Mouse (Mus musculus) lung, embryonic 14.5 days (tissue): Measurements from ENCODE around the gene Zfp622. TPM values are rescaled to one million over a fixed set of nuclear protein-coding genes. Genes with fewer than 3 reads are reported as not detected.

Source experiments
- ATAC-seq: fragments of 200-750 bp; cut with Nextera tagmentation; 2 replicates; pipeline ENCODE4 v1.8.0; 2017; ENCODE audit warnings: mild to moderate bottlenecking, moderate TSS enrichment, moderate library complexity; ENCODE audit not compliant: insufficient read depth
- DNase-seq: peaks from one replicate; pipeline ENCODE4 v3.0.0-alpha.2; 2015
- H3K27ac ChIP-seq: fragments of 300-500 bp; sonication (generic); 2 replicates; pipeline ENCODE4 v1.5.1; 2014; ENCODE audit warnings: low read depth, mild to moderate bottlenecking, moderate library complexity
- H3K27me3 ChIP-seq: fragments of 300-500 bp; sonication (generic); 2 replicates; pipeline ENCODE4 v1.6.1; 2014; ENCODE audit warnings: low read length, control low read depth; ENCODE audit not compliant: insufficient read depth
- H3K36me3 ChIP-seq: fragments of 300-500 bp; sonication (generic); 2 replicates; pipeline ENCODE4 v1.6.1; 2014; ENCODE audit warnings: control low read depth; ENCODE audit not compliant: insufficient read depth
- H3K4me1 ChIP-seq: fragments of 300-500 bp; sonication (generic); 2 replicates; pipeline ENCODE4 v1.6.1; 2014; ENCODE audit warnings: antibody characterized with exemption, control low read depth; ENCODE audit not compliant: insufficient read depth
- H3K4me2 ChIP-seq: fragments of 300-500 bp; sonication (generic); 2 replicates; pipeline ENCODE4 v1.6.1; 2014; ENCODE audit warnings: mild to moderate bottlenecking
- H3K4me3 ChIP-seq: fragments of 300-500 bp; sonication (generic); 2 replicates; pipeline ENCODE4 v1.5.1; 2014; ENCODE audit warnings: low read depth, low read length
- H3K9ac ChIP-seq: fragments of 300-500 bp; sonication (generic); 2 replicates; pipeline ENCODE4 v1.6.1; 2014
- H3K9me3 ChIP-seq: fragments of 300-500 bp; sonication (generic); 2 replicates; pipeline ENCODE4 v1.6.1; 2016; ENCODE audit warnings: low read depth, low read length, control low read depth
- CTCF ChIP-seq: IDR thresholded peaks from 2 replicates; pipeline ENCODE4 v1.5.1; 2016; ENCODE audit warnings: antibody characterized with exemption, low read depth
- WGBS: fragments of 180-500 bp; shearing (Covaris S2); extraction: QIAGEN DNeasy Blood & Tissue Kit; methylation state at CpG from one replicate; pipeline ENCODE4 v1.1.7; 2014; 5-methylcytosine and 5-hydroxymethylcytosine counted together
- polyA plus RNA-seq: library from polyadenylated mRNA; unstranded; fragments of >200 nt; fragmentation: Nextera tagmentation; extraction: Ambion mirVana; gene quantifications from 2 replicates; pipeline ENCODE4 v1.2.1, GENCODE M21; 2014

Gene Zfp622
- polyA plus RNA-seq, 1 experiment from 2014 or later, result 28.4 TPM

DNA sequence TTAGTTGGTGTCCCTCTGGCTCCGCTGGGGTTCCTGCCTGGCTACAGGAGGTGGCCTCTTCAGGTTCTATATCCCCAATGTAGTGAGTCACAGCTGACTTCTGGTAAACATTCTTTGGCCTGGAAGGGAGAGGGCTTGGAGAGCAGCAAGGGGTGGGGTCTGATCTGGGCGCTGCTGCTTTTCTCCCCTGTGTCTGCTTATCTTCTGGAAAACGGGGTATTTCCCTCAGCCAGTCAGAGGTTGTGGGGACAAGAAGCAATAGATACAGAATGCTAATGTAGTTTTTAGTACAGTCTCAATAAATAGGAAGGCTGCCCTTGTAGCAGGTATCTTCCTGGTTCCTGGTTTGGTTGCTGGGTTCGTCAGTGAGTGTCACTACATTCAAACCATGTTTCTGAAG lies 33.1 kb upstream of the Zfp622 start:
- ATAC-seq (no peak), DNase-seq (no peak)
- TF ChIP-seq CTCF, result no peak
- Histone ChIP-seq H3K27me3 (no peaks in the 10 kb centered on the region), H3K36me3 (no peaks in the 10 kb centered on the region), H3K9ac (no peak overlapping the region), H3K4me2 (no peak overlapping the region), H3K27ac (no peak overlapping the region), H3K4me3 (no peak overlapping the region), H3K9me3 (no peaks in the 10 kb centered on the region), H3K4me1 (no peaks in the 10 kb centered on the region)
- 69% methylated on average over 4 of the region's 4 CpGs for WGBS

DNA sequence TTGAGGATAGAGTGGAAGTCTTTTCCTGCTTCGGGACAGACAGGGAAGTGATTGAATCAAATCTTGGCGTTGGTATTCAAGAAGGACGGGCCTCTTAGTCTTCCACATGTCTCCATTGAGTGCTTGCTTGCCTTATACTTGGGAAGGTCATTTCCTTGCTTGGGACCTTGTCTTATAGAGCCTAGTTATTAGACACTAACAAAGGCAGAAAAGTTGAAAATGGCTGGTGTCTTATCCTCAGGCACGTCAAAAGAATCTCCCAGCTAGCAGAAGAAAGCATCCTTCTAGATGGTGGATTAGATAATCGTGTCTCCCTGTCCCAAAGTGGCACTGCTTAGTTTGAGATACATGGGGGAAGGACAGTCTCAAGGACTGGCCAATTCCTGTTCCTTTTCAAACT lies 28.2 kb upstream of the Zfp622 start:
- Histone ChIP-seq H3K36me3 (no peaks in the 10 kb centered on the region), H3K4me1 (no peaks in the 10 kb centered on the region), H3K9me3 (no peaks in the 10 kb centered on the region), H3K4me3 (no peak overlapping the region), H3K4me2 (no peak overlapping the region), H3K9ac (no peak overlapping the region), H3K27me3 (no peaks in the 10 kb centered on the region), H3K27ac (no peak overlapping the region)
- no peak for DNase-seq
- TF ChIP-seq CTCF, result no peak
- 54% methylated on average over 5 of the region's 5 CpGs for WGBS
- ATAC-seq, result no peak

DNA sequence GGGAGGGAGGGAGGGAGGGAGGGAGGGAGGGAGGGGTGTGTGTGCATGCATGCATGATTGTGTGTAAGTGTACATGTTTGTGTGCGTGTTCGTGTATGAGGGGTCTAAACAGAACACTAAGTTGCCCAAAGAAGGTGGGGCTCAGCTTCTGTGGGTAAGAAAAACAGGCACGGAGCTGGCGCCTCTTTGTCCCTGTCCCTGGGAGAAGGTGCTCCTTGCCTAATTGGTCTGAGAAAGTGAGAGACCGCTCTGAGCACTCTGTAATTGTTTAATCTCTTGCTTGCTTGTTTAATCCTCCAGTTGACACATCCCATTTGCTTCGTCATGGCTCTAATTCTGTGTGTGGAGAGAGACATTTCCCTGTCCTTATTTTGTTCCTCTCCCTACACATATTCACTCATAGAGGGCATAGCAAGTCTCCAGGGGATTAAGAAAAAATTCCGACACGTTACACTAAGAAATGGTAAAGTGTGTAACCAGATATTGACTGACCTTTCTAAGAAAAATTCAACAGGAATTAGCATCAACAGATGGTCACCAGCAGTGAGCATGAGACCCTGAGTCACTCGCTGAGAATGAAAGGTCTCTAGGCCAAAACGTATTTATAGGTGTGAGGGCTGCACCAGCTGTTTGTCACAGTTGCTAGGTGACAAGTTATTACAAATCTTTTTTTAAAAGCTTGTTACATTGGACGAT lies 27.6 kb upstream of the Zfp622 start:
- Histone ChIP-seq H3K4me2 (no peak overlapping the region), H3K4me1 (no peaks in the 10 kb centered on the region), H3K27me3 (no peaks in the 10 kb centered on the region), H3K27ac (no peak overlapping the region), H3K9ac (no peak overlapping the region), H3K36me3 (no peaks in the 10 kb centered on the region), H3K4me3 (no peak overlapping the region), H3K9me3 (no peaks in the 10 kb centered on the region)
- no peak for ATAC-seq
- DNase-seq, result no peak
- WGBS, result 50% methylated on average over 11 of the region's 11 CpGs
- no peak for TF ChIP-seq CTCF

DNA sequence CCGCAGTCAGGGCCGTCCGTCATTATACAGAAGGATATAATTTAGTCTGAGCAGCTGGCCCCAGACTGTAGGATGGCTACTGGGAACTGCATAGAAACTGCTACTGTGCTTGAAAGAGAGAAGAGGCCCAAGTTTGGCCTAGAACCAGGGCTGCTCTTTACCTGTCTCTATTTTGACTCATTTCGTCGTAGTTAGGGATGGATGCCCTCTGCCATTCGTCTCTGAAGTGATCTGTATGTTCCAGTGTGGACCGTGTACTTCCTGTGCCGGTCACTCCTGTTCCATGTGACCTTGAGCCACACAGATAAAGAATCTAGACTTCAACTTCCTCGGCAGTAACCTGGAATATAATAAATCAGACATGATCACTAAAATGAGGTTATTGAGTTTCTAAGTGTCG lies 26.5 kb upstream of the Zfp622 start:
- no peaks in the 10 kb centered on the region for H3K36me3 ChIP-seq
- H3K4me1 ChIP-seq, result no peaks in the 10 kb centered on the region
- H3K27ac ChIP-seq, result no peak overlapping the region
- no peak overlapping the region for H3K9ac ChIP-seq
- TF ChIP-seq CTCF, result no peak
- no peaks in the 10 kb centered on the region for H3K27me3 ChIP-seq
- DNase-seq (no peak), ATAC-seq (no peak)
- no peaks in the 10 kb centered on the region for H3K9me3 ChIP-seq
- no peak overlapping the region for H3K4me3 ChIP-seq
- 66% methylated on average over 10 of the region's 10 CpGs for WGBS
- no peak overlapping the region for H3K4me2 ChIP-seq

- Histone ChIP-seq H3K9me3 (no peaks in the 10 kb centered on the region), H3K9ac (no peak overlapping the region), H3K4me1 (no peaks in the 10 kb centered on the region), H3K27ac (no peak overlapping the region), H3K27me3 (no peaks in the 10 kb centered on the region), H3K36me3 (no peaks in the 10 kb centered on the region), H3K4me3 (no peak overlapping the region), H3K4me2 (no peak overlapping the region)
- DNase-seq (peak; percentile 85), ATAC-seq (peak; percentile 93)
- TF ChIP-seq CTCF, result peak; percentile 71
- WGBS, result 12% methylated on average over 4 of the region's 5 CpGs
Observed at GRCm38 (mm10) chr15:25959375-25959774, 24.8 kb upstream of the Zfp622 start.

GRCm38 (mm10) chr15:25960231-25960630 lies 23.9 kb upstream of the Zfp622 start:
- Histone ChIP-seq H3K36me3 (no peaks in the 10 kb centered on the region), H3K4me2 (no peak overlapping the region), H3K4me1 (no peaks in the 10 kb centered on the region), H3K4me3 (no peak overlapping the region), H3K9ac (no peak overlapping the region), H3K27ac (no peak overlapping the region), H3K27me3 (no peaks in the 10 kb centered on the region), H3K9me3 (no peaks in the 10 kb centered on the region)
- ATAC-seq (no peak), DNase-seq (no peak)
- WGBS, result 81% methylated on average over 5 of the region's 5 CpGs
- TF ChIP-seq CTCF, result no peak

- WGBS, result 61% methylated on average over 6 of the region's 6 CpGs
- H3K4me3 ChIP-seq, result no peak overlapping the region
- DNase-seq (no peak), ATAC-seq (no peak)
- H3K4me2 ChIP-seq, result no peak overlapping the region
- H3K27me3 ChIP-seq, result no peaks in the 10 kb centered on the region
- H3K9me3 ChIP-seq, result no peaks in the 10 kb centered on the region
- H3K9ac ChIP-seq, result no peak overlapping the region
- no peaks in the 10 kb centered on the region for H3K4me1 ChIP-seq
- H3K36me3 ChIP-seq, result no peaks in the 10 kb centered on the region
- H3K27ac ChIP-seq, result no peak overlapping the region
- no peak for TF ChIP-seq CTCF
Observed at GRCm38 (mm10) chr15:25966220-25966774, 17.9 kb upstream of the Zfp622 start.
